ENCODE assay signal across 14 mouse cellular contexts in the genomic region with DNA sequence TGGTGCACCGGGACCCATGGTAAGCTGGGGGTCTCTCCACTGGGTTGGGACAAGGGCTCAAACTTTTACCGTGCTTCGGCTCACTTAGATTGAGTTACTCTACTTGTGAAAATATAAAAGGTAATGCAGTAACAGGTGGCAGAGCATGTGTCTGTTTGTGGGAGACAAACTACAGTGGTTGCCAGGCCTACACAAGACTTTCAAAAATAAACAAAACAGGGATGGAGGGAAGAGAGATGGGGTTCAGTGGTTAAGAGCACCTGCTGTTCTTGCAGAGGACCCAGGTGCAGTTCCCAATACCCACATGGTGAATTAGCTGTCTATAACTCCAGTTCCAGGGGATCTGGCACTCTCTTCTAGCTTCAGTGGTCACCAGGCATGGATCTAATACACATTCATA.
"Had no signal": no experiment of that assay in that cellular context is flagged by ENCODE, and none has a peak within 500 bp of the region (broad histone marks: within the 10 kb centered on the region; RNA-seq: fewer than 3 reads in every experiment).

No protein-coding gene starts in this region.

- H3K4me3 ChIP-seq: left cerebral cortex, adult 2 months; liver, embryonic 13.5 days; megakaryocyte, embryonic 14.5 days; midbrain, embryonic 10.5 days; midbrain, embryonic 13.5 days had no signal

- H3K9ac ChIP-seq: liver, embryonic 13.5 days; midbrain, embryonic 13.5 days had no signal

- H3K9me3 ChIP-seq: liver, embryonic 13.5 days; megakaryocyte, embryonic 14.5 days; midbrain, embryonic 10.5 days; midbrain, embryonic 13.5 days had no signal

- H3K27ac ChIP-seq: left cerebral cortex, adult 2 months; liver, embryonic 13.5 days; macrophage; midbrain, embryonic 10.5 days; midbrain, embryonic 13.5 days; stomach, postnatal 0 days had no signal

- H3K4me2 ChIP-seq: liver, embryonic 13.5 days; midbrain, embryonic 13.5 days had no signal

- DNase-seq: kidney, adult 18-20 months; kidney, adult 9 months; kidney, postnatal 14 days; kidney, postnatal 4 days; layer of hippocampus, adult 9-11 months; layer of hippocampus, postnatal 36 days; liver, embryonic 13.5 days; lung, adult 2 months had no signal

- H3K36me3 ChIP-seq: liver, embryonic 13.5 days; midbrain, embryonic 10.5 days; midbrain, embryonic 13.5 days had no signal

- H3K27me3 ChIP-seq: liver, embryonic 13.5 days; midbrain, embryonic 13.5 days had no signal

- ATAC-seq: midbrain, embryonic 13.5 days had no signal
